12 mouse cellular contexts compared by ENCODE assay signal in genomic region chr13:44282731-44283571, GRCm38 (mm10).
DNase-seq lines count a peak whose midpoint lies in the region; ATAC-seq and TF ChIP-seq lines count a peak whose summit lies in the region.
"Had no signal": no experiment of that assay in that cellular context is flagged by ENCODE, and none has a peak within 500 bp of the region (broad histone marks: within the 10 kb centered on the region; RNA-seq: fewer than 3 reads in every experiment).

No protein-coding gene starts in this region.

- no peaks in the 10 kb centered on the region for H3K27me3 ChIP-seq in heart, postnatal 0 days (ENCODE audit: control insufficient read depth, insufficient read depth, low read length)
- no peaks in the 10 kb centered on the region for H3K27me3 ChIP-seq in lung, embryonic 15.5 days
- H3K27me3 ChIP-seq in forebrain, postnatal 0 days (ENCODE audit: insufficient read depth, low read length) = no peaks in the 10 kb centered on the region
- H3K27me3 ChIP-seq: CH12.LX; hindbrain, embryonic 15.5 days; liver, embryonic 13.5 days had no signal

- no peak for ATAC-seq in heart, postnatal 0 days (ENCODE audit: insufficient read depth, low read depth)
- peak; percentile 52; the same call in 1 of the 2 replicates for ATAC-seq in lung, embryonic 15.5 days (ENCODE audit: borderline replicate concordance, extremely low read depth, low FRiP score, low TSS enrichment)
- peak; percentile 81 for ATAC-seq in forebrain, postnatal 0 days

- no peak overlapping the region for H3K27ac ChIP-seq in heart, postnatal 0 days (ENCODE audit: low read depth)
- H3K27ac ChIP-seq in lung, embryonic 15.5 days = peak overlapping the region; percentile 63
- H3K27ac ChIP-seq in forebrain, postnatal 0 days (ENCODE audit: low read depth, low read length) = 0 out of 2 replicates have a peak overlapping the region, but pooled peaks have one; percentile 45
- H3K27ac ChIP-seq: hindbrain, embryonic 15.5 days; liver, embryonic 13.5 days had no signal

- peak; percentile 27 for DNase-seq in heart, postnatal 0 days (ENCODE audit: low spot score)
- no peak for DNase-seq in heart, postnatal 36 days
- no peak for DNase-seq in lung, adult 18-20 months
- peak; percentile 69 for DNase-seq in forebrain, postnatal 0 days
- peak; percentile 56 to 93 for DNase-seq in left cerebral cortex, postnatal 25 days (ENCODE audit: low spot score in 2 of 2)
- no peak for DNase-seq in cerebellum, adult 18-20 months
- DNase-seq in gastrocnemius, postnatal 10 days = no peak
- DNase-seq: liver, embryonic 13.5 days; thymus, postnatal 14 days had no signal

- H3K4me1 ChIP-seq in heart, postnatal 0 days (ENCODE audit: control insufficient read depth, insufficient read depth) = no peaks in the 10 kb centered on the region
- H3K4me1 ChIP-seq in lung, embryonic 15.5 days = peaks cover 21% of the 10 kb centered on the region
- H3K4me1 ChIP-seq in forebrain, postnatal 0 days (ENCODE audit: insufficient read depth) = peaks cover 13% of the 10 kb centered on the region; the same call in 1 of the 2 replicates
- H3K4me1 ChIP-seq: liver, embryonic 13.5 days had no signal

- no peaks in the 10 kb centered on the region for H3K36me3 ChIP-seq in heart, postnatal 0 days (replicated peaks; ENCODE audit: control insufficient read depth, insufficient read depth, low read length)
- no peaks in the 10 kb centered on the region for H3K36me3 ChIP-seq in lung, embryonic 15.5 days
- no peaks in the 10 kb centered on the region for H3K36me3 ChIP-seq in forebrain, postnatal 0 days (ENCODE audit: insufficient read depth)
- H3K36me3 ChIP-seq: hindbrain, embryonic 15.5 days; liver, embryonic 13.5 days had no signal

- intact Hi-C loops in heart, postnatal 36 days (cut with DNase I) = loop anchor here (2.0 kb wide), 1 partner anchor 54 kb away; no protein-coding TSS in a partner anchor
- intact Hi-C loops in left cerebral cortex, postnatal 25 days (cut with DNase I) = loop anchor here (1.0 kb wide), 2 partner anchors 51 to 210 kb away; no protein-coding TSS in a partner anchor

- no peak for TF ChIP-seq EP300 in heart, postnatal 0 days (IDR thresholded peaks at IDR 0.05; ENCODE audit: low read depth)

- H3K4me3 ChIP-seq in heart, postnatal 0 days (ENCODE audit: low read depth, low read length) = no peak overlapping the region
- H3K4me3 ChIP-seq in lung, embryonic 15.5 days = no peak overlapping the region
- H3K4me3 ChIP-seq in forebrain, postnatal 0 days (ENCODE audit: low read depth, low read length) = no peak overlapping the region
- H3K4me3 ChIP-seq: hindbrain, embryonic 15.5 days; liver, embryonic 13.5 days had no signal

- 56% methylated on average over 16 of the region's 16 CpGs for WGBS in heart, postnatal 0 days
- WGBS in lung, embryonic 15.5 days = 40% methylated on average over 16 of the region's 16 CpGs
- 43% methylated on average over 16 of the region's 16 CpGs for WGBS in forebrain, postnatal 0 days

- no peak overlapping the region for H3K9ac ChIP-seq in heart, postnatal 0 days (replicated peaks; ENCODE audit: low read depth, low read length)
- no peak overlapping the region for H3K9ac ChIP-seq in lung, embryonic 15.5 days
- H3K9ac ChIP-seq in forebrain, postnatal 0 days = 0 out of 2 replicates have a peak overlapping the region, but pooled peaks have one; percentile 3
- H3K9ac ChIP-seq: hindbrain, embryonic 15.5 days; liver, embryonic 13.5 days had no signal

- H3K9me3 ChIP-seq in heart, postnatal 0 days (replicated peaks; ENCODE audit: control insufficient read depth, low read length) = no peaks in the 10 kb centered on the region
- H3K9me3 ChIP-seq in lung, embryonic 15.5 days = no peaks in the 10 kb centered on the region
- no peaks in the 10 kb centered on the region for H3K9me3 ChIP-seq in forebrain, postnatal 0 days (ENCODE audit: low read length)
- H3K9me3 ChIP-seq: hindbrain, embryonic 15.5 days; liver, embryonic 13.5 days had no signal

- no peak overlapping the region for H3K4me2 ChIP-seq in heart, postnatal 0 days (ENCODE audit: low read depth, low read length)
- no peak overlapping the region for H3K4me2 ChIP-seq in lung, embryonic 15.5 days
- 0 out of 2 replicates have a peak overlapping the region, but pooled peaks have one; percentile 13 for H3K4me2 ChIP-seq in forebrain, postnatal 0 days (ENCODE audit: low read depth)
- H3K4me2 ChIP-seq: hindbrain, embryonic 15.5 days; liver, embryonic 13.5 days had no signal

- no peak for TF ChIP-seq CTCF in heart, postnatal 0 days (IDR thresholded peaks at IDR 0.05; ENCODE audit: low read depth)
- no peak for TF ChIP-seq CTCF in forebrain, postnatal 0 days (IDR thresholded peaks at IDR 0.05; ENCODE audit: low read depth)

Comparison
In these comparisons a context has a peak if more than half of its experiments do, and no peak if none do; other contexts are left out.
1. DNase-seq: peak in heart, postnatal 0 days (single experiment), forebrain, postnatal 0 days (single experiment) and left cerebral cortex, postnatal 25 days (2 of 2); none in heart, postnatal 36 days (0 of 2), lung, adult 18-20 months (0 of 2), cerebellum, adult 18-20 months (0 of 2) and gastrocnemius, postnatal 10 days (single experiment).